Mouse (Mus musculus) lung, postnatal 0 days (tissue): Measurements from ENCODE around the gene Nudt4.

Source experiments
- CTCF ChIP-seq: IDR thresholded peaks from 2 replicates; pipeline ENCODE4 v1.5.1; 2016; ENCODE audit warnings: antibody characterized with exemption, mild to moderate bottlenecking
- EP300 ChIP-seq: IDR thresholded peaks from 2 replicates; pipeline ENCODE4 v1.6.1; 2016; ENCODE audit warnings: antibody characterized with exemption, mild to moderate bottlenecking, control low read depth

GRCm38 (mm10) chr10:95536222-95536541 lies 27.8 kb downstream of the Nudt4 start:
- TF ChIP-seq EP300 (no peak), CTCF (no peak)
